Mouse (Mus musculus) heart, embryonic 12.5 days (tissue): ENCODE measurements around the gene Olfr1453. TPM values are rescaled to one million over a fixed set of nuclear protein-coding genes. Genes with fewer than 3 reads are reported as not detected.
"Not testable (repeated sequence)": the region's sequence is repeated elsewhere in the genome, so short reads cannot be mapped to it uniquely, and the experiment has no call there.

Source experiments
- ATAC-seq: fragments of 200-750 bp; cut with Nextera tagmentation; 2 replicates; pipeline ENCODE4 v1.8.0; 2017; ENCODE audit warnings: moderate TSS enrichment, moderate library complexity; ENCODE audit not compliant: insufficient number of reproducible peaks, low FRiP score
- H3K27ac ChIP-seq: fragments of 300-500 bp; sonication (generic); 2 replicates; pipeline ENCODE4 v1.5.1; 2016; ENCODE audit warnings: mild to moderate bottlenecking, moderate library complexity; ENCODE audit not compliant: poor library complexity, severe bottlenecking
- H3K27me3 ChIP-seq: fragments of 300-500 bp; sonication (generic); replicated peaks from 2 replicates; pipeline ENCODE4 v1.6.1; 2016; ENCODE audit warnings: mild to moderate bottlenecking, moderate library complexity
- H3K36me3 ChIP-seq: fragments of 300-500 bp; sonication (generic); 2 replicates; pipeline ENCODE4 v1.6.1; 2016; ENCODE audit warnings: mild to moderate bottlenecking, moderate library complexity
- H3K4me1 ChIP-seq: fragments of 300-500 bp; sonication (generic); replicated peaks from 2 replicates; pipeline ENCODE4 v1.6.1; 2016; ENCODE audit warnings: mild to moderate bottlenecking
- H3K4me2 ChIP-seq: fragments of 300-500 bp; sonication (generic); 2 replicates; pipeline ENCODE4 v1.6.1; 2016; ENCODE audit warnings: mild to moderate bottlenecking, moderate library complexity
- H3K4me3 ChIP-seq: fragments of 300-500 bp; sonication (generic); 2 replicates; pipeline ENCODE4 v1.5.1; 2016; ENCODE audit warnings: mild to moderate bottlenecking
- H3K9ac ChIP-seq: fragments of 300-500 bp; sonication (generic); 2 replicates; pipeline ENCODE4 v1.6.1; 2016; ENCODE audit warnings: mild to moderate bottlenecking, moderate library complexity
- H3K9me3 ChIP-seq: fragments of 300-500 bp; sonication (generic); replicated peaks from 2 replicates; pipeline ENCODE4 v1.6.1; 2016; ENCODE audit warnings: mild to moderate bottlenecking, moderate library complexity
- WGBS: fragments of 180-500 bp; shearing (Covaris S2); methylation state at CpG from one replicate; pipeline ENCODE4 v1.1.7; 2016; 5-methylcytosine and 5-hydroxymethylcytosine counted together
- polyA plus RNA-seq: library from polyadenylated mRNA; unstranded; fragments of >200 nt; fragmentation: Nextera tagmentation; extraction: Ambion mirVana; gene quantifications from 2 replicates; pipeline ENCODE4 v1.2.1, GENCODE M21; 2016

Olfr1453 gene
- not detected in 2 replicates for polyA plus RNA-seq

- H3K4me3 ChIP-seq = no peak within 1 kb of the TSS
- ATAC-seq = no peak
- H3K4me2 ChIP-seq = no peak within 1 kb of the TSS
- 42% methylated on average over 1 of the region's 1 CpGs for WGBS
- H3K36me3 ChIP-seq = no peaks in the 10 kb centered on the region
- H3K27me3 ChIP-seq = no peaks in the 10 kb centered on the region
- no peaks in the 10 kb centered on the region; the same call in 1 of the 2 replicates for H3K9me3 ChIP-seq
- no peak within 1 kb of the TSS for H3K27ac ChIP-seq
- H3K9ac ChIP-seq = no peak within 1 kb of the TSS
- H3K4me1 ChIP-seq = no peaks in the 10 kb centered on the region
These were observed at the start of gene Olfr1453 for GRCm38 (mm10) chr19:13028227-13028626. Gene Olfr1453, minus strand, starts transcription at chr19:13028327.

DNA sequence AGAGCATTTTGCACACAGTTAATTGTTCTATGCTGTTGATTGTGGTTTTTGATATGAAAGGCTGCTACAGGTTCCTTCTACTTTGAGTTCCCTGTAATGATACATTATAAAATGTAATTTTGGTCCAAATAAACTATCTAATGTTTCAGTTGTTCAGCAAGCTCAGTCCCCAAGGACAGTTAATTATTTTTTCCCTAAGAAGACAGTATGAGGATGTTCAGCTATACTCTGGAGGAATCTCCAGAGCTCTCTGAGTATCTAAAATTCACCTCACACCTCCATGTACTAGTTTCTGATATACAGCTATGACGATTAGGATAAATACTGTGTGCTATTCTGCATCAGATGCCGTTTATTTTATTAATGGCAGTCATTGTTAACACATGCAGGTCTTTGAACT lies 32.2 kb upstream of the Olfr1453 start, which contains the start of gene Olfr1454:
Olfr1454 (plus strand) TSS at position 301 of the 400 bp plus-strand sequence.
- Histone ChIP-seq H3K9me3 (peaks cover 17% of the 10 kb centered on the region), H3K4me3 (no peak within 1 kb of the TSS), H3K36me3 (no peaks in the 10 kb centered on the region), H3K4me1 (no peaks in the 10 kb centered on the region), H3K27me3 (no peaks in the 10 kb centered on the region), H3K4me2 (no peak within 1 kb of the TSS), H3K27ac (no peak within 1 kb of the TSS), H3K9ac (no peak within 1 kb of the TSS)
- no peak for ATAC-seq
- 56% methylated on average over 2 of the region's 2 CpGs for WGBS

- Histone ChIP-seq H3K4me1 (no peaks in the 10 kb centered on the region), H3K4me3 (no peak within 1 kb of the TSS), H3K9ac (no peak within 1 kb of the TSS), H3K9me3 (peaks cover 23% of the 10 kb centered on the region), H3K27ac (no peak within 1 kb of the TSS), H3K4me2 (no peak within 1 kb of the TSS), H3K36me3 (no peaks in the 10 kb centered on the region), H3K27me3 (no peaks in the 10 kb centered on the region)
- no peak for ATAC-seq
- WGBS = 69% methylated on average over 2 of the region's 2 CpGs
These were observed 33.4 kb downstream of the Olfr1453 start, which contains the start of gene Olfr1451 for GRCm38 (mm10) chr19:12994714-12995113. Gene Olfr1451, plus strand, starts transcription at chr19:12995014.

DNA sequence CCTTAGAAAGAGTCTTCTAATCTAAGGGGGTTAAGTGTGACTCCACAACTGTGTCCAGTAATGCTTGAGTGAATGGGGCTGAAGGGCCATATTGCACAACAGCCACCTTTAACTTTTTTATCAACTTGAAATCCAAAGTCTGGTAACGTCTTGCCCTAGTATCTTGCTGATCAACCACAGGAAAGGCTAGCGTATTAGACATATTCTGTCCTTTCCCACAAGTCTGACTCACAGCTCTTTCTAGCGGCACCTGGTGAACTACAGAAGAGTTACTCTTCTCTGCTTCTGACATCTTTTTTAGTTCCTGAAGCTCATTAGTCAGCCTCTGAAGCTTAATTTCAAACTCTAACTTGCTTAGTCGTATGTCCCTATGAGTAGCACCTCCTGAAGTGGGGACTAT lies 35.8 kb downstream of the Olfr1453 start:
- H3K27me3 ChIP-seq, H3K27ac ChIP-seq, H3K9ac ChIP-seq, H3K4me2 ChIP-seq, H3K4me3 ChIP-seq, H3K36me3 ChIP-seq, ATAC-seq, H3K4me1 ChIP-seq: not testable (repeated sequence)
- 81% methylated on average over 4 of the region's 4 CpGs for WGBS
- peaks cover 22% of the 10 kb centered on the region for H3K9me3 ChIP-seq

Other genes with a start within 250 kb of the Olfr1453 start
- gene Zfp91, start 232.2 kb downstream of the Olfr1453 start, polyA plus RNA-seq = 14.8 and 16.4 TPM in 2 replicates
- 0.54 and 0.75 TPM in 2 replicates for gene Lpxn, start 232.1 kb downstream of the Olfr1453 start, polyA plus RNA-seq
- not detected in 2 replicates for gene Gm5244, start 181.6 kb downstream of the Olfr1453 start, polyA plus RNA-seq
- not detected in 2 replicates for gene Olfr1444, start 171.0 kb downstream of the Olfr1453 start, polyA plus RNA-seq
- not detected in 2 replicates for gene Olfr1445, start 144.5 kb downstream of the Olfr1453 start, polyA plus RNA-seq
- gene Olfr1446, start 134.8 kb downstream of the Olfr1453 start, polyA plus RNA-seq = not detected in 2 replicates
- gene Olfr1447, start 124.6 kb downstream of the Olfr1453 start, polyA plus RNA-seq = not detected in 2 replicates
- not detected in 2 replicates for gene Olfr1448, start 103.9 kb downstream of the Olfr1453 start, polyA plus RNA-seq
- gene Olfr1449, start 97.5 kb downstream of the Olfr1453 start, polyA plus RNA-seq = not detected in 2 replicates
- not detected in 2 replicates for gene Olfr1450, start 78.1 kb downstream of the Olfr1453 start, polyA plus RNA-seq
- not detected in 2 replicates for gene Olfr1451, start 33.3 kb downstream of the Olfr1453 start, polyA plus RNA-seq
- gene Olfr1454, start 32.3 kb upstream of the Olfr1453 start, polyA plus RNA-seq = not detected in 2 replicates
- gene Olfr1457, start 69.6 kb upstream of the Olfr1453 start, polyA plus RNA-seq = not detected in 2 replicates
- gene Olfr1458, start 78.4 kb upstream of the Olfr1453 start, polyA plus RNA-seq = not detected in 2 replicates
- not detected in 2 replicates for gene Olfr1459, start 121.2 kb upstream of the Olfr1453 start, polyA plus RNA-seq
- gene Olfr1461, start 134.7 kb upstream of the Olfr1453 start, polyA plus RNA-seq = not detected in 2 replicates
- not detected in 2 replicates for gene Olfr1462, start 157.4 kb upstream of the Olfr1453 start, polyA plus RNA-seq
- not detected in 2 replicates for gene Olfr1463, start 203.0 kb upstream of the Olfr1453 start, polyA plus RNA-seq